In the genomic region with DNA sequence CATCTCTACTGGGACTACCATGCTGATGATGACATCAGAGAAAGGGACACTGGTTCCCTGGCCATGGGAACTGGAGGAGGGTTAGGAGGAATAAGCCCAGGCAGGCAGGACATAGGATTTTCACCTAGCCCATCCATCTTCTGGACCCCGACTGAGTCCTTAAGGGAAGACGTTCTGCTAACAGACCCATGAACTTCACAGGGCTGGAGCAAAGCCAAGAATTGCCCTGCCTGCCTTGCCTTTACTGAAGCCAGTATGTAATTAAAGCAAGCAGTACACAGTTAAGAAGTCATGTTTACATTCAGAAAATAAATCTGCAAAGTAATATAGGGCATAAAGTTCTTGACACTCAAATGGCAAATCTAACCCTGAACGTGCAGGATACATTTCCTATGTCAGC, we compare ENCODE assay signal across 25 mouse cellular contexts.
DNase-seq lines count a peak whose midpoint lies in the region; ATAC-seq and TF ChIP-seq lines count a peak whose summit lies in the region.
"Had no signal": no experiment of that assay in that cellular context is flagged by ENCODE, and none has a peak within 500 bp of the region (broad histone marks: within the 10 kb centered on the region; RNA-seq: fewer than 3 reads in every experiment).

No protein-coding gene starts in this region.

- no peaks in the 10 kb centered on the region for H3K27me3 ChIP-seq in heart, adult 2 months (ENCODE audit: control insufficient read depth, insufficient read depth, low read length)
- no peaks in the 10 kb centered on the region for H3K27me3 ChIP-seq in heart, postnatal 0 days (ENCODE audit: control insufficient read depth, insufficient read depth, low read length)
- no peaks in the 10 kb centered on the region for H3K27me3 ChIP-seq in heart, embryonic 10.5 days (ENCODE audit: insufficient read depth, poor library complexity, severe bottlenecking)
- H3K27me3 ChIP-seq in lung, embryonic 16.5 days (ENCODE audit: control insufficient read depth, insufficient read depth, low read depth, low read length) = no peaks in the 10 kb centered on the region
- no peaks in the 10 kb centered on the region for H3K27me3 ChIP-seq in stomach, postnatal 0 days (ENCODE audit: control insufficient read depth, insufficient read depth, low read length)
- H3K27me3 ChIP-seq: embryonic facial prominence, embryonic 12.5 days; hindbrain, embryonic 15.5 days; limb, embryonic 13.5 days; liver, embryonic 12.5 days; neural tube, embryonic 12.5 days; stomach, embryonic 15.5 days had no signal

- peaks cover 8% of the 10 kb centered on the region for H3K4me1 ChIP-seq in heart, adult 2 months (ENCODE audit: control insufficient read depth, insufficient read depth, low read length)
- peaks cover 51% of the 10 kb centered on the region for H3K4me1 ChIP-seq in heart, postnatal 0 days (ENCODE audit: control insufficient read depth, insufficient read depth)
- H3K4me1 ChIP-seq in heart, embryonic 10.5 days = peaks cover 45% of the 10 kb centered on the region
- H3K4me1 ChIP-seq in lung, embryonic 16.5 days (replicated peaks; ENCODE audit: control insufficient read depth, insufficient read depth, low read length) = peaks cover 8% of the 10 kb centered on the region
- no peaks in the 10 kb centered on the region for H3K4me1 ChIP-seq in stomach, postnatal 0 days (replicated peaks; ENCODE audit: control insufficient read depth, insufficient read depth)
- H3K4me1 ChIP-seq: liver, embryonic 12.5 days; stomach, embryonic 15.5 days had no signal

- intact Hi-C loops in heart, adult 2 months (cut with DNase I) = no loop called here
- intact Hi-C loops in heart, postnatal 25 days (cut with DNase I) = loop anchor here (2.0 kb wide), 1 partner anchor 38 kb away; no protein-coding TSS in a partner anchor

- WGBS in heart, adult 2 months = 31% methylated on average over 3 of the region's 3 CpGs
- WGBS in heart, postnatal 0 days = 33% methylated on average over 3 of the region's 3 CpGs
- 68% methylated on average over 3 of the region's 3 CpGs for WGBS in heart, embryonic 10.5 days
- WGBS in lung, embryonic 16.5 days = 18% methylated on average over 3 of the region's 3 CpGs
- 9% methylated on average over 3 of the region's 3 CpGs for WGBS in stomach, postnatal 0 days

- no peak for TF ChIP-seq POLR2A in heart, adult 2 months (IDR thresholded peaks at IDR 0.05; ENCODE audit: insufficient read depth, low read depth, low read length)

- H3K4me3 ChIP-seq in heart, adult 2 months = no peak overlapping the region
- no peak overlapping the region for H3K4me3 ChIP-seq in heart, postnatal 0 days (ENCODE audit: low read depth, low read length)
- H3K4me3 ChIP-seq in heart, embryonic 10.5 days = no peak overlapping the region
- no peak overlapping the region for H3K4me3 ChIP-seq in lung, embryonic 16.5 days (ENCODE audit: low read length)
- H3K4me3 ChIP-seq in stomach, postnatal 0 days (ENCODE audit: low read depth, low read length) = no peak overlapping the region
- H3K4me3 ChIP-seq: embryonic facial prominence, embryonic 12.5 days; hindbrain, embryonic 15.5 days; limb, embryonic 13.5 days; liver, embryonic 12.5 days; neural tube, embryonic 12.5 days; stomach, embryonic 15.5 days had no signal

- H3K9me3 ChIP-seq in heart, postnatal 0 days (replicated peaks; ENCODE audit: control insufficient read depth, low read length) = no peaks in the 10 kb centered on the region
- no peaks in the 10 kb centered on the region for H3K9me3 ChIP-seq in heart, embryonic 10.5 days
- no peaks in the 10 kb centered on the region for H3K9me3 ChIP-seq in lung, embryonic 16.5 days (ENCODE audit: control insufficient read depth, low read length)
- no peaks in the 10 kb centered on the region for H3K9me3 ChIP-seq in stomach, postnatal 0 days (ENCODE audit: control insufficient read depth, low read length)
- H3K9me3 ChIP-seq: embryonic facial prominence, embryonic 12.5 days; hindbrain, embryonic 15.5 days; limb, embryonic 13.5 days; liver, embryonic 12.5 days; neural tube, embryonic 12.5 days; stomach, embryonic 15.5 days had no signal

- DNase-seq in heart, adult 2 months = no peak
- no peak for DNase-seq in heart, postnatal 25 days (ENCODE audit: low spot score)
- DNase-seq in heart, postnatal 0 days (ENCODE audit: low spot score) = no peak
- no peak for DNase-seq in heart, embryonic 10.5 days (ENCODE audit: low spot score)
- DNase-seq in lung, adult 18-20 months = no peak
- no peak for DNase-seq in stomach, postnatal 0 days (ENCODE audit: low spot score)
- DNase-seq: adrenal gland, postnatal 10 days; cerebellum, adult 2 months; cerebellum, postnatal 25 days; gastrocnemius, postnatal 36 days; lung, postnatal 10 days; midbrain, embryonic 14.5 days; right cerebral cortex, adult 18-20 months; right cerebral cortex, postnatal 4 days; thymus, adult 18-20 months; thymus, postnatal 36 days had no signal

- ATAC-seq in heart, postnatal 0 days (ENCODE audit: insufficient read depth, low read depth) = no peak
- no peak for ATAC-seq in lung, embryonic 16.5 days (ENCODE audit: low read depth)
- no peak for ATAC-seq in stomach, postnatal 0 days (ENCODE audit: low FRiP score, low TSS enrichment)
- ATAC-seq: forebrain, postnatal 0 days; intestine, embryonic 16.5 days; liver, embryonic 12.5 days had no signal

- H3K4me2 ChIP-seq in heart, postnatal 0 days (ENCODE audit: low read depth, low read length) = no peak overlapping the region
- no peak overlapping the region for H3K4me2 ChIP-seq in lung, embryonic 16.5 days (ENCODE audit: low read depth, low read length)
- no peak overlapping the region for H3K4me2 ChIP-seq in stomach, postnatal 0 days (replicated peaks; ENCODE audit: low read depth)
- H3K4me2 ChIP-seq: embryonic facial prominence, embryonic 12.5 days; hindbrain, embryonic 15.5 days; limb, embryonic 13.5 days; liver, embryonic 12.5 days; neural tube, embryonic 12.5 days; stomach, embryonic 15.5 days had no signal

- TF ChIP-seq EP300 in heart, adult 2 months (IDR thresholded peaks at IDR 0.05; ENCODE audit: insufficient read depth, low read depth, low read length) = no peak
- TF ChIP-seq EP300 in heart, postnatal 0 days (IDR thresholded peaks at IDR 0.05; ENCODE audit: low read depth) = no peak
- no peak for TF ChIP-seq EP300 in stomach, postnatal 0 days (optimal IDR thresholded peaks at IDR 0.05)

- H3K79me2 ChIP-seq in heart, adult 2 months (replicated peaks; ENCODE audit: control insufficient read depth, insufficient read depth, low read length) = no peaks in the 10 kb centered on the region

- peaks cover 38% of the 10 kb centered on the region for H3K36me3 ChIP-seq in heart, adult 2 months (ENCODE audit: control insufficient read depth, insufficient read depth, low read length)
- peaks cover 31% of the 10 kb centered on the region for H3K36me3 ChIP-seq in heart, postnatal 0 days (replicated peaks; ENCODE audit: control insufficient read depth, insufficient read depth, low read length)
- peaks cover 22% of the 10 kb centered on the region; the same call in 1 of the 2 replicates for H3K36me3 ChIP-seq in heart, embryonic 10.5 days
- peaks cover 2% of the 10 kb centered on the region; the same call in 1 of the 2 replicates for H3K36me3 ChIP-seq in lung, embryonic 16.5 days (ENCODE audit: control insufficient read depth, insufficient read depth, low read length)
- H3K36me3 ChIP-seq in stomach, postnatal 0 days (ENCODE audit: control insufficient read depth, insufficient read depth, low read length) = peaks cover 2% of the 10 kb centered on the region; the same call in 1 of the 2 replicates
- H3K36me3 ChIP-seq: embryonic facial prominence, embryonic 12.5 days; stomach, embryonic 15.5 days had no signal

- peak overlapping the region; percentile 89 for H3K27ac ChIP-seq in heart, adult 2 months
- peak overlapping the region; percentile 99 for H3K27ac ChIP-seq in heart, postnatal 0 days (ENCODE audit: low read depth)
- no peak overlapping the region for H3K27ac ChIP-seq in heart, embryonic 10.5 days
- H3K27ac ChIP-seq in lung, embryonic 16.5 days (ENCODE audit: low read length) = peak overlapping the region; percentile 0; the same call in 1 of the 2 replicates
- H3K27ac ChIP-seq in stomach, postnatal 0 days (replicated peaks) = peak overlapping the region; percentile 18; the same call in 1 of the 2 replicates
- H3K27ac ChIP-seq: embryonic facial prominence, embryonic 12.5 days; hindbrain, embryonic 15.5 days; limb, embryonic 13.5 days; liver, embryonic 12.5 days; neural tube, embryonic 12.5 days; stomach, embryonic 15.5 days had no signal

- H3K9ac ChIP-seq in heart, adult 2 months (ENCODE audit: low read depth, low read length) = no peak overlapping the region
- no peak overlapping the region for H3K9ac ChIP-seq in heart, postnatal 0 days (replicated peaks; ENCODE audit: low read depth, low read length)
- no peak overlapping the region for H3K9ac ChIP-seq in lung, embryonic 16.5 days (ENCODE audit: low read length)
- no peak overlapping the region for H3K9ac ChIP-seq in stomach, postnatal 0 days (ENCODE audit: low read length)
- H3K9ac ChIP-seq: embryonic facial prominence, embryonic 12.5 days; forebrain, postnatal 0 days; hindbrain, embryonic 15.5 days; limb, embryonic 13.5 days; liver, embryonic 12.5 days; neural tube, embryonic 12.5 days; stomach, embryonic 15.5 days had no signal

- TF ChIP-seq CTCF in heart, adult 2 months (IDR thresholded peaks at IDR 0.05) = no peak
- no peak for TF ChIP-seq CTCF in heart, postnatal 0 days (IDR thresholded peaks at IDR 0.05; ENCODE audit: low read depth)
- TF ChIP-seq CTCF in stomach, postnatal 0 days (IDR thresholded peaks at IDR 0.05; ENCODE audit: low read depth) = no peak
